Mouse (Mus musculus) gastrocnemius, adult 18-20 months (tissue): ENCODE data around the gene Gm10160. TPM values are rescaled to one million over a fixed set of nuclear protein-coding genes. Genes with fewer than 3 reads are reported as not detected.

Experiments
- DNase-seq: peaks from one replicate; pipeline ENCODE4 v3.0.0; 2021; ENCODE audit warnings: low spot score
- total RNA-seq, 2 experiments: library from RNA; stranded (reverse); gene quantifications; 2 replicates each; pipeline ENCODE4 v1.2.3; 2021

Gene Gm10160
- total RNA-seq, 2 experiments from 2014 or later, result not detected

DNA sequence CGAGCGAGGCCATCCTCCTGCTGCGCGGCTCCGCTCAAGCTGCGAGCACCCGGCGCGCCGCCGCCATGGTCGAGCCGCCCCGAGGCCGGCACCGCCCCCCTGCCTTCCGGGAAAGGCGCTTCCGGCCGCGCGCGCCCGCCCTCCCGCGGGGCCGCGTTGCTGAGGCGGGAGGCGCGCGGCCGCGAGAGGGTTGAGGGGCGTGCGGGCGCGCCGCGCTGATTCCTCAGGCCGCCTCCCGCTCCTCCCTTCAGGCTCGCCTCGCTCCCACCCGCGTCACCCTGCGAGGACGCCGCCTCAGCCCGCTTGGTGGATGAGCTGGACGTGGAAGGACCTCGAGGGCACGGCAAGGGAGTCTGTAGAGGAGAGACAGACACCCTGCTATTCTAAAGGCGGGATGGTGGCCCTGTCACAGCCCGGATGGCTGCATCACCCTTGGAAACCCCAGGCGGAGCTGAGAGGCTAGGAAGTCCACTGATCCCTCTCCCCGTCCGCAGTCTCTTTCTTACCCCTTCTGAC, 26.2 kb downstream of the Gm10160 start, which contains the start of gene Btbd1:
Btbd1 (minus strand) TSS at position 53 of the 516 bp plus-strand sequence.
- peak; percentile 71 for DNase-seq

- peak; percentile 48 for DNase-seq
These were observed 26.8 kb downstream of the Gm10160 start for GRCm38 (mm10) chr7:81828681-81829378.

DNA sequence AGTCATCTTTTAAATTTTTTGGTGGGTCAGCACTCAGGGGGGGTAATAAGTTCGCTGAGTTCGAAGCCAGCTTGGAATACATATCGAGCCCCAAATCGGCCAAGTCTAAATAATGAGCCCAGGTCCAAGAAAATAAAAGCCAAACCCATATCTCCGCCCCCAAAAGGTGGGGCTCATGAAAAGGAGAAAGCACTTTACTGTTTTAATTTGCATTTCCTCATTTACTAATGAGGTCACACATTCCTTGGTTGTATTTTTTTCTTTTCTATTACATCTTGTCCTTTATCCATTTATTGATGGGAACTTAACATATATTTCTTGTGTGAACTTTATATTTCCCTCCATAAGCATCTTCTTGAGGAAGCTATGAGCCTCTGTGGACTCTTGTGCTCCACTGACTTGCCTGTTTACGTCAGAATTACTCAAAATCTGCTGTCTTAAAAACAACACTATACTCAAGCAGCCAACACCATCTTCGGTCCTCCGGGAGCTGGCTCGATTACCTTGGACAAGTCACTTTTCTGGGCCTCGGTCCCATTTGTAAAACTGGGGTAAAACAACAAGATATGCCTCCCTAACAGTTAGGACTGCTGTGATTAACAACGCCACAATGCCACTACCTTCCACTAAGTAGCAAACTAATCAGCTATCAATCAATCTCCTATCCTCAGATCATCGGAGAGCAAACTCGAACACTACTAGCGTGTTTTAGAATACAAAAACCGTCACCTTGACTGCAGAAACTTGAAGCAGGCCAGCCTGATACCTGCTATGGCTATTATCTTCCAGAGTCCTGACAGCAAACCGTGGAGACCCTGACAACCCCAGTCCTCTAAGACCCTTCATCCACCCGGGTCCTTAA, 27.6 kb downstream of the Gm10160 start:
- DNase-seq, result no peak

DNA sequence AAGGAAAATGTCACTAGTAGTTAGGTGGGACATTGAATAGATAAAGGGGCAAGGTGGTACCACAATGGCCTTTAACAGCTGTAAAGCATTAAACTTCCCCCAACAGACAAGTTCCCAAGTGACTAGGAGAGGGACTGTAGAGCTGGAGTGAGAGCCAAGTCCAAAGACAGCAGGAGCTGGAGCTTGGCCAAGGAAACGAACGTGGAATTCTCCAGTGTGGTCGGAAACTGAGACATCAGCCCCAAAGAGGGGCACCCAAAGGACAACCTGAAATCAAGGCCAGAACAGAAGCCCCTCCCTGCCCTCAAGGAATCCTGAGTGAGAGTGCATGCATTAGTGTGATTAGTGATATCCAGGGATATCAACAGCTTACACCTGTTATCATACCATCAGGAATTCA, 30.2 kb downstream of the Gm10160 start:
- DNase-seq, result no peak

DNA sequence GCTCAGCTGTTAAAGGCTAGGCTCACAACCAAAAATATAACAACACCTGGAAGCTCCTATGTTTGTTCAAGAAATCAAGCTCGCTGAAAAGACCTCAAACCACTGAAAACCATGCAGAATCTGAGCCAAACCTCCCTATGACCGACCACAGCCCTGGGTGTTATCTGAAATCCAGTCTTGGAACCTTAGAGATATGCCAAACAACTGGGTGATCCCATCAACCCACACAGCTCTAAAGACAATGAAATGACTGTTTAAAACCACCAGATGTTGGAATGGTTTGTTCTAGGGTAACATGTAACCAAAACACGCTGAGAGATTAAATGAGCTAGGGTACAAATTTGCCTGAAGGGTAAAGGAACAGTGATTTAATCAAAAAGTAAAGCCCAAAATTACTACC, 30.7 kb downstream of the Gm10160 start:
- DNase-seq, result no peak

DNA sequence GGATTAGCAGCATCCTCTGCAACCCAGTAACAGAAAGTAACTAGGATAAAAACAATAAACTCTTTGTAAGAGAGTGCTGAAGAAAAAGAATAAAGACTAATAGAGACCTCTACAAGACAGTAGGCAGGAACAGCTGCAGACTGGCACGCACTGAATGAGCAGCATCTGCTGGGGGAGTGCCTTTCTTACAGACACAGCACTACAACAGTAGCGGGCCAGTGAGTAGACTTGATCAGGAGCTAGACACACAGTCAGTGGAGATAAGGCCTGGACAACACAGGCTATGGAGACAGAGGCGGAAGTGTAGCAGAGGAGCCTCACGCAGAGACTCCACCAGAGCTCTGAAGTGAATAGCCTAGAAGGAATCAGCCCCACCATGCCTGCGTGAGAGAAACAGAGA, 49.5 kb downstream of the Gm10160 start:
- no peak for DNase-seq

Other genes with a start within 250 kb of the Gm10160 start
- gene Homer2, start 148.3 kb downstream of the Gm10160 start, total RNA-seq, result 10 to 100 TPM; 51.1 to 51.7 TPM
- gene Ramac, start 92.9 kb downstream of the Gm10160 start, total RNA-seq, result 10 to 100 TPM; 22.3 to 25.9 TPM
- 10 to 100 TPM; 21.9 to 23.7 TPM for gene 3110040N11Rik, start 66.3 kb downstream of the Gm10160 start, total RNA-seq
- gene Btbd1, start 26.4 kb downstream of the Gm10160 start, total RNA-seq, result 100 to 1,000 TPM; 163 to 167 TPM
- 1 to 10 TPM; 6.1 to 7.8 TPM for gene Tm6sf1, start 3.2 kb upstream of the Gm10160 start, total RNA-seq
- gene Hdgfl3, start 78.7 kb upstream of the Gm10160 start, total RNA-seq, result 1 to 10 TPM; 1.2 to 2.2 TPM
- gene Bnc1, start 136.5 kb upstream of the Gm10160 start, total RNA-seq, result not detected